Mouse (Mus musculus) mouse embryonic stem cell (cell line): ENCODE data around the gene Myo1e.

Source experiments
- in situ Hi-C, 2 experiments: fragments of 300-500 bp; cut with MboI; formaldehyde crosslinking; loops; 1 replicate in 1 of 2; 3 replicates in 1 of 2; pipeline ENCODE4 v1.14.3; 2019 to 2020; ENCODE audit warnings: low sequenced_read_pairs in 2 of 2, low pct_unique_long_range_greater_than_20kb in 1 of 2, mixed read lengths in 1 of 2; ENCODE audit not compliant: unreplicated experiment in 1 of 2

Myo1e gene

DNA sequence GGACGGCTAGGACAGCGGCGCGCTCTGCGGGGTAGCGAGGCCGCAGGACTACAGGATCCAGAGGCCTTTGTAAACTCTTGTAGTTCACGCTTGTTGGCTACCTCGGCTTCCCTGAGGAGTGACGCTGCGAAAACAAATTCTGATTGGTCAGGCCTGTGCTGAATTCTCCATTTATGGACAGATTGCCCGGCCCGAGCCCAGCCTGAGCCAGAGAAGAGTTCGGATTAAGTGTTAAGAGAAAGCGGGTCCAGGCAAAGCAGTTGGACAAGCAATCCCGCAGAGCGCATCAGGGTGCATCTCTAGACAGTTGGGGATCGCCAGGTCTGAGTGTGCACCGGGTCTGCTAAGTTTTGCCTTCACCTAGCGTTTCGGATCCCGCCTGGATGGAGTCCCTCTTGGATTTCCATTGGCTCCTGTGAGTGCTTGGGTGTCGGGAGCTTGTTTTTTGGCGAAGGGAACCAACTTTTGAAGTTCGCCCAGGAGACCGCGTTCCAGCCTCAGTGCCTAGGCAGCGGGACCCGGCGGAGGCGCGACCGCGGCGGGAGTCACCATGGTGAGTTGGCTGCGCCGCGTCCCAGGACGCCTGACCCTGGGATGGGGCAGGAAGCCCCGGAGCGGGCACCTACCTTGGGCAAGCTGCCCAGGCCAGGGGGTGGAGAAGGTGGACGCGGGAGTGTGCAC, at the start of gene Myo1e:
Gene Myo1e, plus strand, starts transcription at position 200 of the 681 bp plus-strand sequence.
- in situ Hi-C loops = loop anchor here (10.0 kb wide), 2 partner anchors 108 to 198 kb away; no protein-coding TSS in a partner anchor

DNA sequence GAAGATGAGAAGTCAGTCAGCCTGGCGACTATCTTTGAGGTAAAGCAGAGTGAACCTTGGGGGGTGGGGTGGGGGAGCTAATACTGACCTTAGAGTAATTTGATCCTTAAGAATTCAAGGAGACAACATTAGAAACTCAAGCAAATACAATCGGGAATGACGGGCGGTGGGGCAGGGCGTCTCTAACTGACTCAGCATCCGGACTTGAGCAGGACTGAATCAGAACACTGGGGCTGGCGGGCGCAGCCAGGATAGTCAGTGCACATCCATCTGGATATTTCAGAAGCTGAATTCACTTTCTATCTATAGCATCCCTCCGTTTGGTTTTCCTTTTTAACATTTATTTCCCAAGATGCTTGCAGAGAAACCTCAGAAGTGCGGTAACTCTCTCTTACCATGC, 47.1 kb upstream of the Myo1e start:
- in situ Hi-C loops = no loop called here

DNA sequence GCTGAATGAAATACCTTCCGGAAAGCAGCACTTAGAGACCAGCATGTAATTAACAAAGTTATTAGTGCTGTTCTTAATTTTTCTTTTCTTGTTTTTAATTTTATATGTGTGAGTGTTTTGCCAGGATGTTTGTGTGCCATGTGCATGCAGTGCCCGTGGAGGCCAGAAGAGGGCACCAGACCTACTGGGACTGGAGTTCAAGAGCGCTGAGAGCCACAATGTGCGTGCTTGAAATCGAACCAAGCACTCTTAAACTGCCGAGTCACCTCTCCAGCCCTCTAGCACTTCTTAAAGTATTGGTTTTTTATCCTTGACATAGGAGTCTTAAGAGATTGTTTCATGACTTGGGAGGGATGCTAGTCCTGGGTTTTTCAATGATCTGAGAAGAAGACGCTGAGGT, 38.2 kb upstream of the Myo1e start:
- in situ Hi-C loops = no loop called here

DNA sequence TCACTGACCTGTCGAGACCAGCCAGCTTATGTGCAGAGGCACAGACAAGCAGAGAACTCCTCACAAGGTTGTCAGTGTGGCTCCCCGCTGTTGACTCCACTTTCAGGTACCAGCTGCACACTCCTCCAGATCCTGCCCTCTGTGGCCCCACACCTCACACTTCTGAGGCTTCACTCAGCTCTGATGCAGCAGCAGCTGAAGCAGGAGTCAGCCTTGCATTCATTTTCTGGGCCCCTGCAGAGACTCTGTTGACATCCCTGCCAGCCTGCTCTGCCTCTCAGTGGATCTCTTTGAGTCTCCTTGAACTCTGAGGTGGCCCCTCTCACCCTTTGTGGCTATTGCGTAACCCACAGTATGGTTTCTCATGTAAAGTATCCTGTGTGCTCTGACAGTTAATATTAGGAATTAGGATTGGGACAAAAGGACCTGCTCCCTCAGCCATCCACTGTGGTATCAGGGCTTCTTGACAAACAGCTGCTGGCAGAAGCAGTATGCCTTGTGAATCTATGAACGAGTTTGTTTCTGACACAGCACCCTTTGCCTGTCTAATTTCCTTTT, 32.8 kb upstream of the Myo1e start:
- in situ Hi-C loops = no loop called here

DNA sequence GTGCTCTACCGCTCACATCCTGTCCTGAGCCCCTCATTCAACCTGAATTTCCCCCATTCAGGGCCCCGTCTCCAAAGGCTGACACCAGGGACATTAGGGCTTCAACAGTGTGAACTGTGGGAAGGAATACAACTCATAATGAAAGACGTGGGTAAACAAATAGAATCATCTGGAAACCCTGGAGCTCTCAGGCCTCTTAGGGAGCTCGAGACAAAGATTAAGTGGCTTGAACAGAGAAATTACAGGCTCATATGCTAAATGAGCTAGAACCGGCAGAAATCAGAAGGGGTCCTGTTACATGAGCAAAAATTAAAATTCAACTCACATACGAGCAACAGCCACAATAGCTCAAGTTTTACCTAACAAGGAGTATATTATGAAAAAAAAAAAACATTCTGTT, 32.3 kb upstream of the Myo1e start:
- in situ Hi-C loops = loop anchor here in 1 of 2 experiments (25.0 kb wide), 1 partner anchor 337 kb away; the partner anchor contains the start of gene Rnf111

DNA sequence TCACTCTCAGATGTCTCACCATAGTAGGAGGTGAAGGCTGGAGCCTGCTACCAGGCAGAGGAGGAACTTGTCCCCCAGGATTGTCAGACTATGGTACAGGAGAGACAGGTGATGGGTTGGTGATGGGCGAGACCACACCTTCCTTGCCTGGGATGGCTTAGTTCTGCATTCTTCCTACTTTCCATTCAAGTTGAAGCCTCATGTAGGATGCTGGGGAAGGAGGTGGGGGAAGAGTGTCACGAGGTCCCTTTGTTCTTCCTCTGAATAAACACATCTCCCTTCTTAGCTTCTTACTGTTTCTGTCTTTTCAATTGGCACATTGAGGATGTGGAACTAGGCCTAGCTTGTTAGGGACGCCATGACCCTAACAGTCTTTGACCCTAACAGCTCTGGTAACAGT, 30.9 kb upstream of the Myo1e start:
- in situ Hi-C loops = loop anchor here in 1 of 2 experiments (25.0 kb wide), 1 partner anchor 336 kb away; the partner anchor contains the start of gene Rnf111

DNA sequence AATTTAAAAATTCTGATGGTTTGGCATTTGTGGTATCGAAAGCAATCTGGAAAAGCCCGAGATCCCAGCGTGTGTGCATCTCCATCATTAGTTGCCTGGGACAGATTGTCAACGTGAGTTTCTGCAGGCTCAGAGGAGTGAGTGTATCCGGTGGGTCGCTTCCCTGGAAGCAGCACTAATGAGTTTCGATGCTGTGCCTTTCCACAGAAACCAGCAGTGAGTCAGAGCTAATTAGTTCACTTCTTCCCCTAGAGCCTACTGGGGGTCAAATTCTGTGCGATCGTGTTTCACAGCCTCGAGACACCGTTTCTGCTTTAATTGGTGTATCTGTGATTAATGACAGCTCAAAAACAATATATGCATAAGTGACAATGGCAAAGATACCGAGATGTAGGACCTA, 25.4 kb upstream of the Myo1e start:
- in situ Hi-C loops = loop anchor here in 1 of 2 experiments (25.0 kb wide), 1 partner anchor 331 kb away; the partner anchor contains the start of gene Rnf111

DNA sequence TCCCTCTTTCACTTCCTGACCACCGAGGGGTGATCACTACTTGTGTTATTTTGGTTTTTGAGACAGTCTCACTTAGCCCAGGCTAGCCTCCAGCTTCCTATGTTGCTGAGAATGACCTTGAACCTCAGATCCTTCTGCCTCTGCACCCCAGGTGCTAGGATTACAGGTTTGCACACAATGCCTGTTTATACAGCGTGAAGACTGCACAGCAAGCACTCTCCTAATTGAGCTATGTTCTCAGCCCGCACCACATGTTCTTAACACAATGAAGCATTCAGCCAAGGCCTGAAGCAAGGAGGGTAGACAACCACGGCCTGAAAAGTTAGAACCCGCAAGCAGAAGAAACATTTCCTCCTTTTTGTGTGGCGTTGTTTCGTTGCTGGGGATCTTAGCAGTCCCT, 24.5 kb upstream of the Myo1e start:
- in situ Hi-C loops = loop anchor here in 1 of 2 experiments (25.0 kb wide), 1 partner anchor 330 kb away; the partner anchor contains the start of gene Rnf111

DNA sequence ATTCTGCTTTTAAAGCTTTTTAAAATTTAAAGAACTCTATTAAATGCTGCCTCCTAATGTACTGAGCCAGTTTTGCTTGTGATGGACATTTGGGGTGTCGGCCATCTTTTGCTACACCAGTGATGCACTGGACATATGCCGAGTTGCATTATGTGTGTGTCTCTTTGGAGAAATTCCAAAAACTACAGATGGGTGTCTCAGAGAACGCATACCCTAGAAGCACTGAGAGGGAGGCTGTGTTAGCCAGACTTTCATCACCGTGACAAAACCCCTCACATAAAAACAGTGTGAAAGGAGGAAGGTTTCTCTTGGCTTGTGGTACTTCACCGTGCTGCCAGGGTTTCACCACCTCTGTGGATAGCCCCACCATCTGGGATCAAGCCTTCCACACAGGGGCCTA, 14.8 kb upstream of the Myo1e start:
- in situ Hi-C loops = loop anchor here in 1 of 2 experiments (25.0 kb wide), 1 partner anchor 320 kb away; the partner anchor contains the start of gene Rnf111

DNA sequence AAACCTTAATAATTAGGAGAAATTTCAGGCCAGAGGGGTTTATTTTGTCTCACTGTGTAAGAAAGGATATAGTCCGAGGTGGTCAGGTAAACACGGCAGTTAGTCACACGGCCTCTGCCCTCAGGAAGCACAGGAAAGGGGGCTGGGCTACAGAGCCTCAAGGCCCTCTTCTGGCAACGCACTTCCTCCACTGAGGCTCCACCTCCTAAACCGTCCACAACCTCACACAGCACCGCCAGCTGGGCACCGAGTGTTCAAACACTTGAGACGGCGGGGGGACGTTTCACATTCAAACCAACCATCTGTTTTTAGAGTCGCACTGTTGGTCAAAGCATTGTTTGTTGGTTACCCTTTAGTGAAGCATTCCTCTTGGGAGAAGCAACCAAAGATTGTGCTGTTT, 12.5 kb upstream of the Myo1e start:
- in situ Hi-C loops = loop anchor here in 1 of 2 experiments (25.0 kb wide), 1 partner anchor 318 kb away; the partner anchor contains the start of gene Rnf111

DNA sequence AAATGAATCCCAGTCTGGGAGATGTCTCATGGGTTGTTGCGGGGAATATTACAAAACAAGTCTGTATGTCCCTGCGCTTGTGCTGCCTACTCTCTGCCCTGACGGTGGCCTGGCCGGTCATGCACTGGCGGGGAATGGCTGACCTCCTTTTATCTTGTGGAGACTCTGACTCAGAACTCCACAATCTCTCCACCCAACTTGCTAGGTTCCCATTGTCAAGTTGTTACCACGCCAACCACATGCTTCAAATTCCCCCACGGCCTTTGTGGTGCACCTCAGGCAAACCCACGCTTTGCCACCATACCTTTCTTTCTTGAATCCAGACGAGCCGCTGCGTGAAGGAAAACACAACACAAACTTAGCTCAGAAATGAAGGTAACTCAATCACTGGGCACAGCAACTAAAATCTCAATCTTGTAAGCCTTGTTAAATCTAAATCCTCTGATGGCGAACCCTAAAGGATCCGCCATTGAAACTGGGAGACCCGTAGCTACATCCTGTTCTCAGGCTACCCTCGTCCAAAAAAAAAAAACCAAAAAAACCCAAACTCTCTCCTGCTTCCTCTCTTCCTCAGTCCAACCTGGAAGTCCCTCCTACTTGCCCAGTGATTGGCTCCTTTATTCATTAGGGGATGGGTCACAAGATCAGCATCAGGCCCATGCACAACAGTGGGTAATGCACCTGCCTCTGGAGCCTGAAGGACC, 10.0 kb upstream of the Myo1e start:
- in situ Hi-C loops = loop anchor here in 1 of 2 experiments (25.0 kb wide), 1 partner anchor 315 kb away; the partner anchor contains the start of gene Rnf111

DNA sequence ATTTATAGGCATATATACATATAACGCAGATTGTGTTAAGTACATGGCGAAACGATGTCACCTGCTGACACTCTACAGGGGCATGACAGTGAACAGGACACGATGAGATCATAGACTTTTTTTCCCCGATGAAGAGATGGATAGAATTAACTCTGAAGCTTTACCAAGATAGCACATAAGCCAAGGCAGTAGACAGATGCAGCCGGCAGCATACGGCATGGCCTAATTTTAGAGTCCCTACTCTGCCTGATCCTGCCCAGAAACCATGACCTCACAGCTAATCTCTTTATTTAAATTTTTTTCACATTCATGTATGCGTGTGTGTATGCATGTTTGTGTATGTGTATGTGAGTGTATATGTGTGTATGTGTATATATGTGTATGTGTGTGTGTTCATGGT, 9.2 kb upstream of the Myo1e start:
- in situ Hi-C loops = loop anchor here in 1 of 2 experiments (25.0 kb wide), 1 partner anchor 314 kb away; the partner anchor contains the start of gene Rnf111

DNA sequence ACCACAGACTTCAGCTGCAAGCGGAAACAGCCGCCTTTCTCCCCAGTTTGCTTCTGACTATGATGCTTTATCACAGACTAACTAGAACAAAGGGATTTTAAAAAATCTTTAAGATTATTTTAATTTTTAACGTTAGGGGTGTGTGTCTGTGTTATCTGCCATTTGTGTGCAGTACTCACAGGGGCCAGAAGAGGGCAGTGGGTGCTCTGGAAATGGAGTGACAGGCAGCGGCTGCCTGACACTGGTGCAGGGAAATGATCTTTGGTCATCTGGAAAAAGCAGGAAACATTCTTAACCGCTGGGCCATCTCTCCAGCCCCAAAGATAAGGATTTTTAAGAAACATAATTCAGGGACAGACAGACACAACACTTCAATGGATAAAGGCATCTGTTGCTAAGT, 4.4 kb upstream of the Myo1e start:
- in situ Hi-C loops = loop anchor here (10.0 kb wide), 2 partner anchors 112 to 202 kb away; no protein-coding TSS in a partner anchor

DNA sequence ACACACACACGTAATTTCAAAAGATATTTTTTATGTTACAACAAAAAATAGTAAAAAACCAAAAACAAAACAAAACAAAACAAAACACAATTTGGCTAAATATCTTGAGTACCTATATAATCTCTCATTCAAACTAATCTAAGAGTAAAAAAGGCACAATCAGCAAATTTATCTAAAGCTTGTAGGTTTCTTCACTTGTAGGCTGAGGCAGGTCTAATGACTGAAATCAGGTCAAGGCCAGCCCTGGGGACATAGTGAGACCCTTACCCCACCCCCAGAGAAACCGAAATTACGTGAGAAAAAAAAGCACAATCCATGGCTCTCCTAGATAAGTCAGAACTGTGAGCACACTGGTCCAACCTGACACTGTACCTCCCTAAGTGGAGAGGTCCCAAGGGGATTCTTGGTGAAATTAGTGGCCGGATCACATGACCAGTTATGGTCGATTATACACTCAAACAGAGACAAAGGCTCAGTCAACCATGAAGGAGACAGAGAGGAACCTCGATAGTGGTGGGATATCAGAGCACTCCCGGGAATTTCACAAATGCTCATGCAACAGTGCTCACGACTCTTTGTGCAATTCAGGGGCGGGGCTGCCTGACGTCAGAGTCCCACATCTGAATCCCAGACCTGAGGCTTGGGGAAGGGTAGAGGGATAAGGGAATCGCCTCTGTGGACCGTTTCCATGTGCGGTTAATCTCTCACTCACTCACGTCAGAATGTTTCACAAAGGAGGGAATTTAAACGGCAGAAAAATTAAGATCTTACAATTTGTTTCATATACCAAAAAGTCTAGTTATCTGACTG, 3.7 kb upstream of the Myo1e start:
- in situ Hi-C loops = loop anchor here (10.0 kb wide), 2 partner anchors 111 to 201 kb away; no protein-coding TSS in a partner anchor

DNA sequence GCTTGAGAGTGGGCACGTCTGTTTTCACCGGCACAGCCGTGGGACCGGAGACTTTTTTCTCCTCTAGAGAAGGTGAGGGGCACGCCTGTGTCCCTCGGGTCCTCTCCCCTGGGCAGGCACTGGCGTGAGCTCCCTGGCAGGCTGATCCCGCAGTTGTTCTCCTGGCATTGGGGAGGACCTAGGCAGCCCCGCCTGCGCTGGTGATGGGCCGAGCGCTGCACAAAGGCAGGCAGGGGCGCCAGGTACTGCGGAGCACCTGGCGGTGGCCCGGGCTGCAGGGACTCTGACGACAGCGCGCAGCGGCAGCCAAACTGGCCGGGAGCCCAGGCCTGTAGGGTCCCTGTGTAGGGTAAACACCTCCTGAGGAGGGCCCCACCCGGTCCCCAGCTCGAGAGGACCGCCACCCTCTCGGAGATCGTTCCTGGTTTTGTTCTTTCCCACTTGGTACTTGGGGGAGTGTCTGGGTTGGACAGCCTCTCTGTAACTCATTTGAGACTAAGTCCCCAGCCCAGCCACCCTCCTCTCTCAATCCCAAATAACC, 901 bp downstream of the Myo1e start:
- in situ Hi-C loops = loop anchor here (10.0 kb wide), 2 partner anchors 107 to 197 kb away; no protein-coding TSS in a partner anchor

DNA sequence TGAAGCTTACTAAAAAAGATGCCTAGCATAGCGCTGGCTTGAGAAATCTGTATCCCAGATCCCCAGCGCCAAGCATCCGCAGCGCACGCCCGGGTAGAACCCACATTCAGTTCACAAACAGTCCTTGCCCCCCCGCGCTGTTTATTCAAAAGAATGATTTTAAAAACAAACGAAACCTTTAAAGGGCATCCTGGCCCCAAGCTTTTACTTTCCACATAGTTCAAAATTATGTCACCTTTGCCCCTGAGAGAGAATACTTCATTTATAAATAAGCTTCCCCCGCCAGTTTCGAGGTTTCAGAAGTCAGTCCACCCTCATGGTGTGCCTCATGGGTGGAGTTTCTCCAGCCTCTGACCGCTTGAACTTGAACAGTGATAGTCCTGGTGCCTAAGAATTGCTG, 1.6 kb downstream of the Myo1e start:
- in situ Hi-C loops = loop anchor here (10.0 kb wide), 2 partner anchors 106 to 196 kb away; no protein-coding TSS in a partner anchor

DNA sequence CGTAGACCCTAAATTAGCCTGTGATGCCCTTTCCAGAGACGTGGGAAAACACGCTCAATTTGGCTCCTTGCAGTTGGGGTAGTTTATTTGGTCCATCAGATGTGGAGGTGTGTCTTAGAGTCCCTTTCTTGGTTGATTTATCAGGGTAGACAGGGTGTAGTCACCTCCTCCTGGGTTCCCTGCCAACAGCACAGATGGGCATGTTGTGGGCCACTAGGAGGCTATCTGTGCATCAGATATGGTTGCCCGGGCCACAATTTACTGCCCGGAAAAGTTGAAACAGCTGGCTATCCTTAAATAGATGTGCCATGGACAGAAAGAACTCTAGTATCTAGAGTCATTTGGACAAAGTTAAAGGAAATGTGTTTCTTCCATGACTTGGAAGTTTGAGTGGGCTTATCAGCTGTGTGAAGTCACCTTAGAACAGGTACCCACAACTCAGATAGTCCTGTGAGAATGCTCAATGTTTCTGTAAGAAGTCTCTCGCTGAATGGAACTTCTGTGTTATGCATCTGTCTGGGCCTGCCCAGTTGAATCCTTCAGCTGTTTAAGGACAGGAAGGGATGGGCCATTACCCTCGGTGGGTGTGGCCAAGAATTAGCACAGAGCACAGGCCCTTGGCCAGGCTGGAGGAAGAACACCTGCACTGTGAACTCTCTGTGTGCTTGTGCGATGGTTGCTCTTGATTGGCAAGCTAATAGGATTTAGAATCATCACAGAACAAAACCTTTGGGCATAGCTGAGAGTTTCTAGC, 2.3 kb downstream of the Myo1e start:
- in situ Hi-C loops = loop anchor here (10.0 kb wide), 2 partner anchors 105 to 195 kb away; no protein-coding TSS in a partner anchor
